Mouse (Mus musculus) bone marrow, adult 2 months (tissue): Measurements from ENCODE around the gene Galnt17.

Source experiments
- CTCF ChIP-seq: fragments of 200-500 bp; IDR thresholded peaks from 2 replicates; pipeline ENCODE4 v1.5.1; 2011; ENCODE audit warnings: low read length, control low read depth; ENCODE audit not compliant: control insufficient read depth, insufficient read depth
- POLR2A ChIP-seq: fragments of 200-500 bp; IDR thresholded peaks from 2 replicates; pipeline ENCODE4 v1.6.1; 2011; ENCODE audit warnings: low read depth, mild to moderate bottlenecking, control low read depth, low read length, borderline replicate concordance; ENCODE audit not compliant: control insufficient read depth

- TF ChIP-seq POLR2A (no peak), CTCF (no peak)
Observed at GRCm38 (mm10) chr5:131192311-131192710, 116.0 kb downstream of the Galnt17 start.
